Mouse (Mus musculus) hindbrain, embryonic 14.5 days (tissue): ENCODE data around the gene Ano10. TPM values are rescaled to one million over a fixed set of nuclear protein-coding genes. Genes with fewer than 3 reads are reported as not detected.

Experiments
- ATAC-seq: fragments of 200-750 bp; cut with Nextera tagmentation; 2 replicates; pipeline ENCODE4 v1.8.0; 2017; ENCODE audit warnings: moderate number of reproducible peaks, mild to moderate bottlenecking, moderate TSS enrichment, moderate library complexity; ENCODE audit not compliant: low FRiP score
- DNase-seq: peaks from one replicate; pipeline ENCODE4 v3.0.0-alpha.2; 2015; ENCODE audit warnings: low spot score
- H3K27ac ChIP-seq: fragments of 300-500 bp; sonication (generic); 2 replicates; pipeline ENCODE4 v1.5.1; 2014; ENCODE audit warnings: mild to moderate bottlenecking, moderate library complexity
- H3K27me3 ChIP-seq: fragments of 300-500 bp; sonication (generic); 2 replicates; pipeline ENCODE4 v1.6.1; 2014; ENCODE audit warnings: mild to moderate bottlenecking, low read length, mixed read lengths; ENCODE audit not compliant: control insufficient read depth, insufficient read depth
- H3K36me3 ChIP-seq: fragments of 300-500 bp; sonication (generic); replicated peaks from 2 replicates; pipeline ENCODE4 v1.6.1; 2014; ENCODE audit not compliant: control insufficient read depth, insufficient read depth
- H3K4me1 ChIP-seq: fragments of 300-500 bp; sonication (generic); replicated peaks from 2 replicates; pipeline ENCODE4 v1.6.1; 2014; ENCODE audit warnings: antibody characterized with exemption, low read length, mixed read lengths; ENCODE audit not compliant: control insufficient read depth, insufficient read depth
- H3K4me2 ChIP-seq: fragments of 300-500 bp; sonication (generic); replicated peaks from 2 replicates; pipeline ENCODE4 v1.6.1; 2014; ENCODE audit warnings: mild to moderate bottlenecking, moderate library complexity
- H3K4me3 ChIP-seq: fragments of 300-500 bp; sonication (generic); replicated peaks from 2 replicates; pipeline ENCODE4 v1.5.1; 2014; ENCODE audit warnings: mild to moderate bottlenecking, low read length
- H3K9ac ChIP-seq: fragments of 300-500 bp; sonication (generic); 2 replicates; pipeline ENCODE4 v1.6.1; 2014
- H3K9me3 ChIP-seq: fragments of 300-500 bp; sonication (generic); 2 replicates; pipeline ENCODE4 v1.6.1; 2016; ENCODE audit warnings: low read length; ENCODE audit not compliant: control insufficient read depth
- WGBS: fragments of 180-500 bp; shearing (Covaris S2); extraction: QIAGEN DNeasy Blood & Tissue Kit; methylation state at CpG from one replicate; pipeline ENCODE4 v1.1.7; 2014; 5-methylcytosine and 5-hydroxymethylcytosine counted together
- polyA plus RNA-seq: library from polyadenylated mRNA; unstranded; fragments of >200 nt; fragmentation: Nextera tagmentation; extraction: Ambion mirVana; gene quantifications from 2 replicates; pipeline ENCODE4 v1.2.1, GENCODE M21; 2014

Ano10 gene
- polyA plus RNA-seq, 1 experiment from 2014 or later: 43.6 TPM

DNA sequence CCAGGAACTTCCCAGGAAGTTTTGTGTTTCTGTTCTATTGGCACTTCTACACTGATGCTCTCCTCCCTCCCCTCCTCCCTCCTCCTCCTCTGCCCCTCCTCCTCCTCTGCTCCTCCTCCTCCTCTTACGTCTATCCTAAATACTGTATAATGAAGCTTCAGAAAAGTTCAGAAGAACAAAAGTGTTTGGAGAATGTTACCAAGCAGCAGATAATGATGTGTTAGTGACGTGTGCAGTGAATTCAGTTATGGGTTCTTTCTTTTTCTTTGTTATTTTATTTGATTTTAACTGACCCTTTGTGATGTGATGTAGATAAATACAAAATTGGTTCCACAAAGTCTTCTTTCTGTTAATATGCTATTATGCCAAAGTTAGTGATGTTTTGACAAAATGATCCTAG lies 155.0 kb downstream of the Ano10 start:
- H3K36me3 ChIP-seq: peaks cover 35% of the 10 kb centered on the region
- no peak overlapping the region for H3K4me3 ChIP-seq
- H3K27ac ChIP-seq: no peak overlapping the region
- WGBS: 61% methylated on average over 2 of the region's 2 CpGs
- no peaks in the 10 kb centered on the region; the same call in 1 of the 2 replicates for H3K4me1 ChIP-seq
- DNase-seq: no peak
- no peaks in the 10 kb centered on the region for H3K9me3 ChIP-seq
- no peak overlapping the region for H3K4me2 ChIP-seq
- no peak overlapping the region for H3K9ac ChIP-seq
- H3K27me3 ChIP-seq: no peaks in the 10 kb centered on the region
- no peak for ATAC-seq

DNA sequence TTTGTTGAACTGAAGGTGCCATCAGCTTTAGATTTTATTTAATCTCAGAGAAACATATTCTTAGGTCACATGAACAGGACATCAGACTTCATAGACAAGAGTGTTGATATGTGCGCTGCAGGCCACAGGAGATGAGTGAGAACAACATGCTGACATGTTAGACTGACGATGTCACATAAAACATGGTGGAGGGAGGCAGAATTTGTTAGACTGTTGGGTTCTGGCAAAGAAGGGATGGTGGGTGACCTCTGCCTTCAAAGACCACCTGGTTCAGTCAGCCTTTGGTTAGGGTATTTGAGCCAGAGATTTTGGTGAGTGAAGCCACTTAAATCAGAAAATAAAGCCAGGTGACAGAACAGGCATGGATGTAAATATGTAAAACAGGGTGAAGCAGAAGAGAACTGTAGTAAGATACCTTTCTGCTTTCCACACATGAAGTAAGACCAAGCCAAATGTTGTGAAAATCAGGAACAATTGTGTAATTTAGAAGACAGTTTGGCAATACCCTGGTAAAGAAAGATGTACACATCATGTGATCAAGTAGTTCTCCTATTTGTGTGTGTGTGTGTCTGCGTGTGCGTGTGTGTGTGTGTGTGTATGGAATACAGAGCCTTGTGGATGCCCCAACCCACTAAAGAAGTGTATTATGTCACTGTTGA lies 155.7 kb downstream of the Ano10 start:
- H3K9ac ChIP-seq: no peak overlapping the region
- no peaks in the 10 kb centered on the region; the same call in 1 of the 2 replicates for H3K4me1 ChIP-seq
- ATAC-seq (no peak), DNase-seq (no peak)
- H3K4me3 ChIP-seq: no peak overlapping the region
- WGBS: 95% methylated on average over 4 of the region's 4 CpGs
- H3K4me2 ChIP-seq: no peak overlapping the region
- no peaks in the 10 kb centered on the region for H3K9me3 ChIP-seq
- peaks cover 39% of the 10 kb centered on the region for H3K36me3 ChIP-seq
- H3K27me3 ChIP-seq: no peaks in the 10 kb centered on the region
- no peak overlapping the region for H3K27ac ChIP-seq

DNA sequence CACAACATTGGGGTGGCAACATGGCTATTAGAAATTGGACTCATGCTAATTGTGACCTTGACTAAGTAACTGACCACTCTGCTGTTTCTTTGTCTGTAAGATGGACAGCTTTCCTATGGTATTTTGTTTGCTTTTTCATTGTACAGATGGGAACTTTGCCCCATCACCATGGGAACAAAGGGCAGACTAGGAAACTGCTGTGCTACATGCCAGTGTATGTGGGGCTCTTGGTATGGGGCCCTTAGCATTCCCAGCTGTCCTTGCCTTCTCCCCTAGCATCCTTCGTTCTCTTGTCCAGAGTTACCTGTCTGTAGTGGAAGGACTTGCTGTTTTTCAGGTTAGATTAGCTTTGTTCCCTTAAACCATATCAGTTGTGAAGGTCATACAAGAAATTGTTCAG lies 156.3 kb downstream of the Ano10 start:
- 59% methylated on average over 1 of the region's 1 CpGs for WGBS
- Histone ChIP-seq H3K27me3 (no peaks in the 10 kb centered on the region), H3K4me3 (no peak overlapping the region), H3K9me3 (no peaks in the 10 kb centered on the region), H3K36me3 (peaks cover 38% of the 10 kb centered on the region), H3K4me2 (no peak overlapping the region), H3K27ac (no peak overlapping the region), H3K4me1 (no peaks in the 10 kb centered on the region; the same call in 1 of the 2 replicates), H3K9ac (no peak overlapping the region)
- no peak for DNase-seq
- ATAC-seq: no peak

GRCm38 (mm10) chr9:122135885-122136170 lies 158.4 kb downstream of the Ano10 start:
- Histone ChIP-seq H3K27me3 (no peaks in the 10 kb centered on the region), H3K36me3 (peaks cover 43% of the 10 kb centered on the region), H3K4me3 (no peak overlapping the region), H3K27ac (no peak overlapping the region), H3K9me3 (no peaks in the 10 kb centered on the region), H3K9ac (no peak overlapping the region), H3K4me1 (no peaks in the 10 kb centered on the region), H3K4me2 (no peak overlapping the region)
- DNase-seq (no peak), ATAC-seq (no peak)
- 89% methylated on average over 2 of the region's 2 CpGs for WGBS

- DNase-seq: no peak
- WGBS: 94% methylated on average over 1 of the region's 1 CpGs
- ATAC-seq: no peak
- H3K27ac ChIP-seq: no peak overlapping the region
- no peaks in the 10 kb centered on the region for H3K4me1 ChIP-seq
- H3K27me3 ChIP-seq: no peaks in the 10 kb centered on the region
- no peak overlapping the region for H3K9ac ChIP-seq
- no peak overlapping the region for H3K4me2 ChIP-seq
- no peak overlapping the region for H3K4me3 ChIP-seq
- peaks cover 43% of the 10 kb centered on the region for H3K36me3 ChIP-seq
- H3K9me3 ChIP-seq: no peaks in the 10 kb centered on the region
These were observed 158.9 kb downstream of the Ano10 start for GRCm38 (mm10) chr9:122135095-122135884.

- Histone ChIP-seq H3K4me3 (no peak overlapping the region), H3K27me3 (no peaks in the 10 kb centered on the region), H3K4me1 (0 out of 2 replicates have a peak, but pooled peaks cover under 1% of the 10 kb centered on the region), H3K36me3 (peaks cover 29% of the 10 kb centered on the region), H3K9ac (no peak overlapping the region), H3K27ac (no peak overlapping the region), H3K9me3 (no peaks in the 10 kb centered on the region), H3K4me2 (no peak overlapping the region)
- DNase-seq: no peak
- 79% methylated on average over 7 of the region's 7 CpGs for WGBS
- ATAC-seq: no peak
These were observed 162.1 kb downstream of the Ano10 start for GRCm38 (mm10) chr9:122132145-122132544.

DNA sequence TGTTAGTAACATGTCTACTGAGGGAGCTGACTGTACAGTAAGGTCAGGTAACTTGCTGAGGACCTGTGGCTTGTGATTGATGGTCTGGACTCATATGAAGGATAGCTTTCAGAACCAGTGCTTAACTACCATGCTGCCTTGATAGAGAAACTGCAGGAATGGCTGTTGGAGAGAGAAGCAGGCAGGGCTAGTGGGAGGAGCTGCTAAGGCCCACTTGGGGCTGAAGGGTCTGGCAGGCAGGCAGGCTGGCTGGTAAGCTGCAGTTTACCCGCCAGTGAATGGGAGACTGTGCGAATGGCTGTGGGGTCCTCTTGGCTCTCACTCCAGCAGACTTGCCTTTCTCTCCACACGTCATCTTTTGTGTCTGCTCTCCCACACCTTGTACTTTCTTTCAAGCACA lies 163.6 kb downstream of the Ano10 start:
- H3K4me2 ChIP-seq: no peak overlapping the region
- 0 out of 2 replicates have a peak, but pooled peaks cover 2% of the 10 kb centered on the region for H3K4me1 ChIP-seq
- no peaks in the 10 kb centered on the region for H3K27me3 ChIP-seq
- no peaks in the 10 kb centered on the region for H3K9me3 ChIP-seq
- H3K4me3 ChIP-seq: no peak overlapping the region
- ATAC-seq: no peak
- no peak for DNase-seq
- 45% methylated on average over 3 of the region's 3 CpGs for WGBS
- H3K27ac ChIP-seq: no peak overlapping the region
- peaks cover 16% of the 10 kb centered on the region for H3K36me3 ChIP-seq
- H3K9ac ChIP-seq: no peak overlapping the region; the same call in 1 of the 2 replicates

GRCm38 (mm10) chr9:122128686-122129085 lies 165.5 kb downstream of the Ano10 start:
- H3K9me3 ChIP-seq: no peaks in the 10 kb centered on the region
- peaks cover 8% of the 10 kb centered on the region for H3K36me3 ChIP-seq
- H3K27ac ChIP-seq: no peak overlapping the region
- DNase-seq (no peak), ATAC-seq (no peak)
- H3K9ac ChIP-seq: no peak overlapping the region
- H3K27me3 ChIP-seq: no peaks in the 10 kb centered on the region
- H3K4me2 ChIP-seq: no peak overlapping the region
- 90% methylated on average over 5 of the region's 5 CpGs for WGBS
- H3K4me1 ChIP-seq: 0 out of 2 replicates have a peak, but pooled peaks cover 2% of the 10 kb centered on the region
- H3K4me3 ChIP-seq: no peak overlapping the region

DNA sequence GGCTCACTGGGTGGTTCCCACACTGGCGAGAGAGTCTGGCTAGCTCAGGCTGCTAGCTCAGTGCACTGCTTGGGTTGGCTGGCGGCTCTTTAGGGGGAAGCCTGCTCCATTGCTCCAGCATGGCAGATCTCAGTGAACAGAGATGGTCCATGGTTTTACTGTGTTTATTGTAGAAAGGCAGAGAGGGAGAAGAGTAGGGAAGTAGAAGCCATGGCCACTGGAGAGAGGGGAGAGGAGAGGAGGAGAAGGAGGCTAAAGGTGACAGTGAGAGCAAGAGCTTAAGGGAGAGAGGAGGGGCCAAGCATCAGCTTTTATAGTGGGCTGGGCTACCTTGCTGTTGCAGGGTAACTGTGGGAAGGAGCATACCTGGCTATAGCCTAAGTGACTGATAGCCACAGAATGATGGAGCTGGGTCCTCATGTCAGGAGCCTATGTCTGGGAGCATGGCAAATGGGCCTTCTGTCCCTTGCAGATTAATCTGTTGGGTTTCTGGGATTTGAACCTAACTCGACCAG lies 166.9 kb downstream of the Ano10 start:
- peaks cover 6% of the 10 kb centered on the region for H3K36me3 ChIP-seq

More for the DNA sequence above, 166.9 kb downstream of the Ano10 start:
- H3K27me3 ChIP-seq: no peaks in the 10 kb centered on the region
- 71% methylated on average over 3 of the region's 3 CpGs for WGBS
- 0 out of 2 replicates have a peak, but pooled peaks cover 2% of the 10 kb centered on the region for H3K4me1 ChIP-seq
- no peak overlapping the region for H3K9ac ChIP-seq
- H3K4me2 ChIP-seq: no peak overlapping the region
- no peak for ATAC-seq
- H3K4me3 ChIP-seq: no peak overlapping the region
- DNase-seq: no peak
- no peak overlapping the region for H3K27ac ChIP-seq
- H3K9me3 ChIP-seq: no peaks in the 10 kb centered on the region
